Mouse (Mus musculus) forebrain, embryonic 15.5 days (tissue): ENCODE data around the gene Nfasc. TPM values are rescaled to one million over a fixed set of nuclear protein-coding genes. Genes with fewer than 3 reads are reported as not detected.

Source experiments
- ATAC-seq: fragments of 200-750 bp; cut with Nextera tagmentation; replicated peaks from 2 replicates; pipeline ENCODE4 v1.8.0; 2017; ENCODE audit warnings: mild to moderate bottlenecking, moderate TSS enrichment, moderate library complexity
- H3K27ac ChIP-seq: fragments of 300-500 bp; sonication (generic); replicated peaks from 2 replicates; pipeline ENCODE4 v1.5.1; 2015; ENCODE audit warnings: mild to moderate bottlenecking, inconsistent platforms
- H3K27me3 ChIP-seq: fragments of 300-500 bp; sonication (generic); 2 replicates; pipeline ENCODE4 v1.6.1; 2015; ENCODE audit warnings: inconsistent platforms
- H3K36me3 ChIP-seq: fragments of 300-500 bp; sonication (generic); 2 replicates; pipeline ENCODE4 v1.6.1; 2015; ENCODE audit warnings: mild to moderate bottlenecking, inconsistent platforms
- H3K4me1 ChIP-seq: fragments of 300-500 bp; sonication (generic); 2 replicates; pipeline ENCODE4 v1.6.1; 2015; ENCODE audit warnings: inconsistent platforms
- H3K4me2 ChIP-seq: fragments of 300-500 bp; sonication (generic); replicated peaks from 2 replicates; pipeline ENCODE4 v1.6.1; 2015; ENCODE audit warnings: mild to moderate bottlenecking, inconsistent platforms
- H3K4me3 ChIP-seq: fragments of 300-500 bp; sonication (generic); 2 replicates; pipeline ENCODE4 v1.5.1; 2015; ENCODE audit warnings: mild to moderate bottlenecking, inconsistent platforms
- H3K9ac ChIP-seq: fragments of 300-500 bp; sonication (generic); replicated peaks from 2 replicates; pipeline ENCODE4 v1.6.1; 2015; ENCODE audit warnings: mild to moderate bottlenecking, inconsistent platforms
- H3K9me3 ChIP-seq: fragments of 300-500 bp; sonication (generic); 2 replicates; pipeline ENCODE4 v1.6.1; 2016; ENCODE audit warnings: inconsistent platforms
- WGBS: fragments of 180-500 bp; shearing (Covaris S2); methylation state at CpG from one replicate; pipeline ENCODE4 v1.1.7; 2015; ENCODE audit warnings: mixed read lengths; 5-methylcytosine and 5-hydroxymethylcytosine counted together
- polyA plus RNA-seq: library from polyadenylated mRNA; unstranded; fragments of >200 nt; fragmentation: Nextera tagmentation; extraction: Ambion mirVana; gene quantifications from 2 replicates; pipeline ENCODE4 v1.2.1, GENCODE M21; 2015

The Nfasc gene
- polyA plus RNA-seq, 1 experiment from 2014 or later, result 51.5 TPM

GRCm38 (mm10) chr1:132557901-132558631 is 183.5 kb downstream of the Nfasc start:
- Histone ChIP-seq H3K27me3 (no peaks in the 10 kb centered on the region), H3K9me3 (no peaks in the 10 kb centered on the region), H3K36me3 (no peaks in the 10 kb centered on the region), H3K9ac (0 out of 2 replicates have a peak overlapping the region, but pooled peaks have one; percentile 4), H3K4me2 (no peak overlapping the region), H3K4me3 (no peak overlapping the region), H3K4me1 (peaks cover 55% of the 10 kb centered on the region), H3K27ac (peak overlapping the region; percentile 92)
- WGBS, result 9% methylated on average over 9 of the region's 9 CpGs
- peak; percentile 62 for ATAC-seq

GRCm38 (mm10) chr1:132543789-132544188 is 197.8 kb downstream of the Nfasc start:
- Histone ChIP-seq H3K36me3 (no peaks in the 10 kb centered on the region), H3K4me3 (no peak overlapping the region), H3K27ac (peak overlapping the region; percentile 89), H3K9ac (no peak overlapping the region), H3K27me3 (no peaks in the 10 kb centered on the region), H3K9me3 (no peaks in the 10 kb centered on the region), H3K4me1 (peaks cover 35% of the 10 kb centered on the region), H3K4me2 (peak overlapping the region; percentile 67; the same call in 1 of the 2 replicates)
- ATAC-seq, result no peak
- WGBS, result 56% methylated on average over 8 of the region's 8 CpGs

GRCm38 (mm10) chr1:132542762-132543306 is 198.8 kb downstream of the Nfasc start, which contains the start of gene Cntn2:
Gene Cntn2 (minus strand): TSS chr1:132543256.
- Histone ChIP-seq H3K27me3 (no peaks in the 10 kb centered on the region), H3K9me3 (no peaks in the 10 kb centered on the region), H3K4me1 (peaks cover 39% of the 10 kb centered on the region), H3K4me3 (peak within 1 kb of the TSS; percentile 51), H3K27ac (peak within 1 kb of the TSS; percentile 89), H3K4me2 (peak within 1 kb of the TSS; percentile 67), H3K36me3 (no peaks in the 10 kb centered on the region), H3K9ac (peak within 1 kb of the TSS; percentile 69)
- peak; percentile 91 for ATAC-seq
- under 1% methylated on average over 30 of the region's 30 CpGs for WGBS

GRCm38 (mm10) chr1:132541824-132542599 is 199.6 kb downstream of the Nfasc start:
- Histone ChIP-seq H3K9ac (peak overlapping the region; percentile 69), H3K27ac (peak overlapping the region; percentile 89), H3K4me2 (peak overlapping the region; percentile 67), H3K4me3 (peak overlapping the region; percentile 51), H3K9me3 (no peaks in the 10 kb centered on the region), H3K4me1 (peaks cover 42% of the 10 kb centered on the region), H3K36me3 (no peaks in the 10 kb centered on the region), H3K27me3 (no peaks in the 10 kb centered on the region)
- WGBS, result 15% methylated on average over 5 of the region's 5 CpGs
- ATAC-seq, result peak; percentile 26

GRCm38 (mm10) chr1:132541171-132541823 is 200.3 kb downstream of the Nfasc start:
- Histone ChIP-seq H3K4me2 (peak overlapping the region; percentile 67), H3K27me3 (no peaks in the 10 kb centered on the region), H3K4me1 (peaks cover 43% of the 10 kb centered on the region), H3K9me3 (no peaks in the 10 kb centered on the region), H3K4me3 (peak overlapping the region; percentile 51), H3K27ac (peak overlapping the region; percentile 89), H3K9ac (peak overlapping the region; percentile 69), H3K36me3 (no peaks in the 10 kb centered on the region)
- WGBS, result 6% methylated on average over 14 of the region's 14 CpGs
- no peak for ATAC-seq

- ATAC-seq, result no peak
- Histone ChIP-seq H3K36me3 (no peaks in the 10 kb centered on the region), H3K9me3 (no peaks in the 10 kb centered on the region), H3K4me1 (peaks cover 46% of the 10 kb centered on the region), H3K9ac (peak overlapping the region; percentile 69; the same call in 1 of the 2 replicates), H3K4me3 (peak overlapping the region; percentile 51), H3K27me3 (no peaks in the 10 kb centered on the region), H3K4me2 (peak overlapping the region; percentile 67), H3K27ac (peak overlapping the region; percentile 38; the same call in 1 of the 2 replicates)
- WGBS, result 61% methylated on average over 7 of the region's 7 CpGs
Measured at GRCm38 (mm10) chr1:132540701-132541100, 200.9 kb downstream of the Nfasc start.

GRCm38 (mm10) chr1:132537736-132538135 is 203.9 kb downstream of the Nfasc start:
- 77% methylated on average over 5 of the region's 5 CpGs for WGBS
- no peak overlapping the region for H3K4me3 ChIP-seq
- H3K27ac ChIP-seq, result 0 out of 2 replicates have a peak overlapping the region, but pooled peaks have one; percentile 15
- peaks cover 57% of the 10 kb centered on the region for H3K4me1 ChIP-seq
- peak overlapping the region; percentile 67 for H3K4me2 ChIP-seq
- ATAC-seq, result no peak
- no peaks in the 10 kb centered on the region for H3K9me3 ChIP-seq
- H3K36me3 ChIP-seq, result no peaks in the 10 kb centered on the region
- no peaks in the 10 kb centered on the region for H3K27me3 ChIP-seq
- H3K9ac ChIP-seq, result no peak overlapping the region

GRCm38 (mm10) chr1:132536416-132536815 is 205.2 kb downstream of the Nfasc start:
- Histone ChIP-seq H3K4me1 (peaks cover 47% of the 10 kb centered on the region), H3K36me3 (no peaks in the 10 kb centered on the region), H3K9me3 (no peaks in the 10 kb centered on the region), H3K27ac (no peak overlapping the region), H3K4me3 (no peak overlapping the region), H3K4me2 (no peak overlapping the region), H3K27me3 (no peaks in the 10 kb centered on the region), H3K9ac (no peak overlapping the region)
- WGBS, result 74% methylated on average over 3 of the region's 3 CpGs
- ATAC-seq, result no peak

GRCm38 (mm10) chr1:132535541-132535940 is 206.1 kb downstream of the Nfasc start:
- Histone ChIP-seq H3K36me3 (no peaks in the 10 kb centered on the region), H3K9ac (no peak overlapping the region), H3K27ac (no peak overlapping the region), H3K4me1 (peaks cover 48% of the 10 kb centered on the region), H3K4me2 (no peak overlapping the region), H3K27me3 (no peaks in the 10 kb centered on the region), H3K4me3 (no peak overlapping the region), H3K9me3 (no peaks in the 10 kb centered on the region)
- no peak for ATAC-seq
- 83% methylated on average over 4 of the region's 4 CpGs for WGBS

- ATAC-seq, result no peak
- WGBS, result 6% methylated on average over 8 of the region's 8 CpGs
- Histone ChIP-seq H3K4me1 (peaks cover 47% of the 10 kb centered on the region), H3K27me3 (no peaks in the 10 kb centered on the region), H3K36me3 (0 out of 2 replicates have a peak, but pooled peaks cover 4% of the 10 kb centered on the region), H3K4me2 (no peak overlapping the region), H3K27ac (no peak overlapping the region), H3K4me3 (no peak overlapping the region), H3K9me3 (no peaks in the 10 kb centered on the region), H3K9ac (no peak overlapping the region)
Measured at GRCm38 (mm10) chr1:132533840-132534239, 207.8 kb downstream of the Nfasc start.

- Histone ChIP-seq H3K4me3 (no peak overlapping the region), H3K4me1 (peaks cover 41% of the 10 kb centered on the region), H3K27ac (no peak overlapping the region), H3K4me2 (no peak overlapping the region), H3K36me3 (peaks cover 11% of the 10 kb centered on the region), H3K9me3 (no peaks in the 10 kb centered on the region), H3K27me3 (no peaks in the 10 kb centered on the region), H3K9ac (no peak overlapping the region)
- WGBS, result 79% methylated on average over 9 of the region's 9 CpGs
- no peak for ATAC-seq
Measured at GRCm38 (mm10) chr1:132532521-132532920, 209.1 kb downstream of the Nfasc start.
